Mouse (Mus musculus): ENCODE data around the gene Nos3.

Nos3 gene

DNA sequence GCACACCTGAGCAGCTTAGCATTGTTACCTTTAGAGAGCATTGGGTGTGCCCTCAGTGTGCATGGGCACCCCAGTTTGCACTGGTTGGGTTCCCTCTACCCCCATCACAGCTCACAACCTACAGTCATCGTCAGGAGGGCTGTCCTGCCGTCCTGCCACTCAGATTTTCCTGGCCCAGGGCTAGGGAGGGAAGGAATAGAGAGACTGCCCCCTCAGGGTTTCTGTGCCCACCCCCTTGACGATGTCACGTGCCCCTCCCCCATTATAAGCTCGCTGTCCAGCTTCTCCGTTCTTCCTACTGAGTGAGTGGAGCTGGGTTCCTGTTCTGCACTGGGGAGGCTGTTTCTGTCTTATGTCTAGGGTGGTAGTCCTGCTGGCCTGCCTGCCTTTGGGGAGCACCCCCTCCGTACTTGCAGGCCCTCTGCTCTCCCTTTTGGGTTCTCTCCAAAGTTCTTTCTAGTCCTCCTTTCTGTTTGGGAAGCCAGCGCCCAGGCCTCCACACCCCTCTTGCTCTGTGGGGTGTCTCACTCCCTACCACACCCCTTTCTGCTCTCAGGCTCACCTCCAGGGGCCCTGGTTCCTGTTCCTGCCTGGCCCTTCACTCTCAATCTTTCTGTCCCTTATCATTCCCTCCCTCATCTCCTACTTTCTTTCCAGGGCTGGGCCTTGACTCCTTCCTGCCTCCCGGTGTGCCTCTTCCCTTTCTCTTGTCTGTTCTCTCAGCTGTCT is 62.1 kb downstream of the Nos3 start:
- no peak for DNase-seq (ENCODE audit: low spot score)

DNA sequence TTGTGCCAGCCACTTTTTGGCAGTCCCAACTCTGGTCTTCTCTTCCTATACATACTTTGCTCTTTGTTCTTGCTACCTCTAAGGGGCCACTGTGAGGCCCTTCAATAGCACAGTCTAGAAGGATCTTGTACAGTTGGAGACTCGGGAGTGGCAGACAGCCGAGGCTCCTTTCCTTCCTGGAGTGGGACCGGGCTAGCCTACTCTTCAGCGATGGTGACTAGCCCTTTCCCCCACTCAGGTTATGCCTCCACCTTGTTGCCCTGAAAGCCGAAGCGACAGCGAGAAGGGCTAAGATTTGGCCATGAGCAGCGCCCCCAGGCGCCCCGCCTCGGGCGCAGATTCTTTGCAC is 62.6 kb downstream of the Nos3 start:
- no peak for DNase-seq (ENCODE audit: low spot score)

DNA sequence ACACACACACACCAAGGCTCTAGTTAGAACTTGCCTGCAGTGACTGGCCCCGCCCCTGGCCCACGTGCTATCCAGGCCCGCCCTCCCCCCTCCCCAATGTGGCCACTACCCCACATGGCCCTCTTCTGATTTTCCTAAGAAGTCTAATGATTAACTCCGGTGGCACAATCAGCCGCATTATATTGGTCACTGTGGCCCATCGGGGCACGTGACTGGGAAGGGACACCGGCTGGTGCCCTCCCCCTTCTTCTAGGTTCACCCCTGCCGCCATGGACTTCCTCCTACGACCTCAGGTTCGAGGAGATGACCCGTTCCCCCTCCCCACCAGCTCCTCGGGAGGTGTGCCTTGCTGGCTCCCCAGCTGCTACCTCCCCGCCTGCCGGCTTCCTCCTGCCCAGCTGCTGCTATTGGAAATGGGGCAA is 63.4 kb downstream of the Nos3 start:
- DNase-seq (ENCODE audit: low spot score): peak; percentile 87

DNA sequence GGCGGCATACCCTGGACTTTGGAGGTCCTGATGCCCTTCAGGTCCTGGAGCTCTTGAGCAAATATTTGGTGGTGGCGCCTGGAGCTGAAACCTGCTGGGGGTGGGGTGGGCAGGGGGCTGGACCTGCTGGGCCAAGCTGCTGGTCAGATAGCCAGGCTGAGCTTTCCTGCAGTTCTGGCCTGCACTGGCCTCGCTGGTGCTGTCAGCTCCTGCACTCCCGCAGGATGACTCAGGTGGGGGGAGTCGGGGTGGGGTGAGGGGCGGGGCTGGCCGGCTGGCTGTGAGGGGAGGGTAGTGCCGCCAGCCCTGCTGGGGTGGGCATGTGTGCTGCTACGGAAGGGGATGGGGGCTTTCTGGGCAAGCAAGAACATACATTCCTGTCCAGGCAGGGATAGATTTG is 64.0 kb downstream of the Nos3 start:
- DNase-seq (ENCODE audit: low spot score): peak; percentile 76

DNA sequence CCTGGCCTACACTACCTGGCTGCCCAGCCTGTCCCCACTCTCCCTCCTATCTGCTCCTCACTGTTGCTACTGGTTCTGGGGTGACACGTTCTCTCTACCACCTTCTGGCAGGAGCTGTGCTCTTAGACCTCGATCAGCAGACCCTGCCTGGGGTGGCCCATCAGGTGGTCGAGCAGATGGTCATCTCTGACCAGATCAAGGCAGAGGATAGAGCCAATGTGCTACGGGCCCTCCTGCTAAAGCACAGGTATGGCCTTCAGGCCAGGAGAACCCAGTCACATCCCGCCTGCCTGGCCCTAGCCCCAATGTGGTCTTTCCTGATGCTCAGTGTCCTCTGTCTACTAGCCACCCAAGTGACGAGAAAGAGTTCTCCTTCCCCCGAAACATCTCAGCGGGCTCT is 69.4 kb downstream of the Nos3 start:
- DNase-seq (ENCODE audit: low spot score): no peak
